Mouse (Mus musculus) heart, postnatal 36 days (tissue): ENCODE results near the gene Ppm1l. TPM values are rescaled to one million over a fixed set of nuclear protein-coding genes. Genes with fewer than 3 reads are reported as not detected.
"Not testable (repeated sequence)": the region's sequence is repeated elsewhere in the genome, so short reads cannot be mapped to it uniquely, and the experiment has no call there.

Source experiments
- DNase-seq, 2 experiments: peaks; one replicate each; pipeline ENCODE4 v3.0.0; 2021 to 2022
- intact Hi-C: fragments of 180-260 bp; cut with DNase I; formaldehyde crosslinking; loops from one replicate; pipeline ENCODE4 v1.15.1; 2025
- total RNA-seq, 2 experiments: library from RNA; stranded (reverse); gene quantifications; 2 replicates each; pipeline ENCODE4 v1.2.3; 2021

The Ppm1l gene
- total RNA-seq, 2 experiments from 2014 or later: 23.4 to 26.3 TPM

DNA sequence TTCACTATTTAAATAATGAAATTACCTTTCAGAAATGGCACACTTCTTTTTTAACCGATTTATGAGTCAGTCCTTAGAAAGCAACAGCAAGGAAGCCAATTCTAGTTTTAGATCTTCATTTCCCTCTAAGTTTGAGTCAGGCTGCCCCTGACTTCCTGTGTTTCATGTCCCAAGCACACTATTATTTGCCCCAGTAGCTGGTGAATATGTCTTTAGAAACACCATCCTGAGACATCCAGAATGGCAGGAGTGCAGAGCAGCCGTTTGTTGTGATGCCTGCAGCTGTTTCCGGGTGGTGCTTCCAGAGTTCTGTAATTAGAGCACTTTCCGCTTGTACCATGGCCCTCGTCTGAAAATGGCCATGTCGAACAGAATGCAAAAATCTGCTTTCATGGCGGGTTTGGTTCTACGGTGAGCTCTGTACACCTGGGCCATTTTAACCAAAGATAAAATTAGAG, 208.4 kb downstream of the Ppm1l start:
- intact Hi-C loops: no loop called here
- no peak for DNase-seq

DNA sequence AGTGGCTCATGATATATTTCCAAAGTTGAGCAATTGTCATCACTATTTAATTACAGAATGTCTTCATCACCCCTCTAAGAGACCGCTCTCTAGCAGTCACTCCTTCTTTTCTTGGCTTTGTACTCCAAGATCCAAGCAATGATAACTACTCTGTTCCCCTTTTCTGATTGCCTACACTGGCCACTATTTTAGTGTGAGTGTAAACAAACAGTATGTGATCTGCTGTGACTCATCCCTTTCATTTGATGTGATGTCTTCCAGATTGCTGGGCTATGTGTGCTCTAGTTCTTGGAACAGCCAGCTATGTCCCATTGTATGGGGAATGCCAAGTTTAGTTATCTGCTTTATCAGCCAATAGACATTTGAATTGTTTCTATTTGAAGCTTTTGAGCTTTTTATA, 210.7 kb downstream of the Ppm1l start:
- DNase-seq: no peak
- intact Hi-C loops: no loop called here

DNA sequence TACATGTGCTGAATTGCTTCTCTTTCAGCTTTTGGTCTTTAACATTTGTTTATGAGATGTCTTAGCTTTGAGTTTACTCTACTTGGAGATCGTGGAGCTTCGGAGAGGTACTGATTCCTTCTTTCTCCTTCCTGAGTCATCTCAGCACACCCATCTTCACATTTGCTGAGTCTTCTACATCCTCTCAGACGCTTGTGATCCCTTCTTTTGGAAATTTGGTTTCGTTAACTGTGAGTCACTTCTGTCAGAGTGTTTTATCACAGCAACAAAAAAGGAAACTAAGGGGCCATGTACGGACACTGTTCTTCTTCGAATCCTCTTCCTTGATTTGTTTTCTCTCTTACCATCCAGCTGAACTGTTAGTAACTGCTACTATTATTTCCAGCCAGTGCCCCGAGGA, 212.9 kb downstream of the Ppm1l start:
- intact Hi-C loops: no loop called here
- DNase-seq: no peak

DNA sequence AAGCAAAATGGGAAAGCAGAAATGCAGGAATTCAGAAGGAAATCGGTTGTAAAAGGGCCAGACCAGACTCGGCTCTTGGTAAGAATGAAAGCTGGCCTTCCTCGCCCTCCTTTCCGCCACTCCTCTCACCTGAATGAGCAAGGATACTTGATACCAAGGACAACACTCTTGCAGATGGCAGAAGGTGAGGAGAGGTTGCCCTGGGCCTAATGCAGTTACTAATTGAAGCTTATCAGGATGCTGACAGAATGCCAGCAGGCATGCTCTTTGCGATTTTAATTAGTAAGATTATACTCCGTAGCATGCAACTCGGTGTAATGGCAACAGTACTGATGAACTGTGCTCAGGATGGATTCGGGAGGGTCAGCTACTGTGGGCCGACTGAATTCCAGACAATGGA, 214.8 kb downstream of the Ppm1l start:
- DNase-seq: no peak
- intact Hi-C loops: no loop called here

DNA sequence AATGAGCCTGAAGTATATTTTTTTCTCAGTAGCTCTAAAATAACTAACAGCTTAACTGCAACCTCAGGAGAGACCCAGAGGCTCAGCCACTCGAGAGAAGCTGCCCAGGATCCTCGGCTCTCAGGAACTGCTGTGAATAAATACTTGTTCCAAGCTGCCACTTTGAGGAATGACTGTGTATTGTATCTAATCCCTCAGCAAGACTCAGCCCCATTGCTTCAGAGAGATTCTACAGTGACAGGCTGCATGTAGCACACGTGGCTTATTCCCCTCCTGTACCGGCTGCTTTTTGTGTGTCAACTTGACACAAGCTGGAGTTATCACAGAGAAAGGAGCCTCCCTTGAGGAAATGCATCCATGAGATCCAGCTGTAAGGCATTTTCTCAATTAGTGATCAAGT, 216.0 kb downstream of the Ppm1l start:
- no peak for DNase-seq
- intact Hi-C loops: no loop called here

DNA sequence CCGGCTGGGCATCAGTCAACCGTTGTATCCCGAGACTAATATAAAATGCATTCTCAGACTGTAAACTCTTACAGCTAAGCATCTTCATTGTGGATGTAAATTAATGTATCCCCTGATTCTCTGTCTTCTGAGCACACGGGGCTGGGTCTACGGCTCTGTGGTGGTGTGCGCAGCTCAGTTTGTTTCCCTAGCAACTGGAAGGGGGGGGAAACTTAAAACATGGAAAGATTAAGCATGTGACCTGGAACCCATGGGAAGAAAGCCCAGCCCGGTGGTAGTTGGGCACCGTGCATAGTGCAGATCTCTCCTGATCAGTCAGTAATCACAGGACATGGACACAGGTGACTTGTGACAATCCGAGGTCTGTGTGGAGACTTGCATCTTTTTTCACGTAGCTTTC, 218.8 kb downstream of the Ppm1l start:
- intact Hi-C loops: no loop called here
- no peak for DNase-seq

DNA sequence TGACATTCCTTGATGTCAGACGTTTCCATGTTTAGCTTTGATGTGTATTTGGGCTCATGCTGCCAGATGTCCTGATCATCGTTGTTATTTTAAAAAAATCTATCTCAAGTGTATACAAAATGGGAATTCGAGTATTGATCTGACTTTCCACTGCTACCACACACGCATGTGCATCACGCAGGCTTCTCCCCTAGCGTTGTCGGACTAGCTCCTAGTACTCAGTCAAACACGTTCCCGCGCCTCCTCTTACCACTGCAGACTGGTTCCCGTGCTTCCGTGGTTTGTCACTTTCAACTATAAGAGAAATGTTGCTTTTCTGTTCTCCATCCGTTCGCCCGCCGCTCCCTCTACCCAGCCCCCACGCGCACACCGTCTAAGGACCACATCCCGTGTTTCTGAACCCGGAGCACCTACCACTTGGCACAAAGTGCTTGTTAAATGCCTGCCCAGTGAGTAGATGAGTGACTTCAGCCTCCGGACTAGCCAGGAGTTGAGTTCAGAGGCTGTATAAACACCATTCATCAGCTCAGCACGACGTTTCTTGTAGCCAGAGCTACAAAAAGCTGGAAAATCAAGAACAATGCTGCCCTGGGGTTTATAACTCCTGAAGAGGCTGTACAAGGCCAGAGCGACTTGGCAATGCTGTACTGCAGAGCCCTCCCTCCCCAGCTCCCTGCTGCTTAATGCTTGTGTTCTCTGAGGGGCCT, 219.4 kb downstream of the Ppm1l start:
- no peak for DNase-seq
- intact Hi-C loops: no loop called here

DNA sequence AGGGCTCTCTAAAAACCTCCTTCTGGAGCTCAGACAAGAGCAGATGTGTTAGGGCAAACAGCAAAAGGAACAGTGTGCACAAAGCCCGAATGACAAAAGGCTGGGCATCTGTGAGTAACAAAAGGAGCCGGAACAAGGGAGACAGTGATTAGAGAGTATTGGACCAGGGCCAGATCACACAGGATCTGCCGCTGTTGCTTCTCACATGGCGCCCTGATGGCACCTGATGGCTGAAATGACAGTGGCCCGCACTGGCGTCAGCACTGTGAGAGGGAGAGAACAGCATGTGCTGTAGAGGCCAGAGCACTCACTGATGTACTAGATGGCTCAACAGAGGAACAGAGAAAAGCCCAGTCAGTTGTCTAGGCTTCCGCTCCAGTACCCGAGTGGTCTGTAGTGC, 226.3 kb downstream of the Ppm1l start:
- DNase-seq: no peak
- intact Hi-C loops: no loop called here

DNA sequence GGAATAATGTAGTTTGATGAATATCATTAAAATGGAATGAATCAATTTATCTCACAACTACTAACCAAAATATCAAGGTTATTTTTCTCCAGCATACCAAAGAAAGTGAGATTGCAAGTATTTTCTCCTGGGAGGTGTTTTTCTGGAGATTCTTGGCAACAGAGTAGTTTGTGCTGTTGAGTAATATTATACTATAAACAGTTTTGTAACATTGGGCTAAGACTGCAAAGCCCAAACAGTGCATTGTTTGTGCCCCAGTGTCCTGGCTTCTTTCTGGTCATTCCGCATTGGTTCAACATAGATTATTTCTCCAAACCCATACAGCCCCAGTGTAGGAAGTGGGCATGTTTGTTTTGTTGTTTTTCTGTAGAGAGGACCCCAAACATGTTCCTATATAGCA, 227.1 kb downstream of the Ppm1l start:
- intact Hi-C loops: no loop called here
- no peak for DNase-seq

DNA sequence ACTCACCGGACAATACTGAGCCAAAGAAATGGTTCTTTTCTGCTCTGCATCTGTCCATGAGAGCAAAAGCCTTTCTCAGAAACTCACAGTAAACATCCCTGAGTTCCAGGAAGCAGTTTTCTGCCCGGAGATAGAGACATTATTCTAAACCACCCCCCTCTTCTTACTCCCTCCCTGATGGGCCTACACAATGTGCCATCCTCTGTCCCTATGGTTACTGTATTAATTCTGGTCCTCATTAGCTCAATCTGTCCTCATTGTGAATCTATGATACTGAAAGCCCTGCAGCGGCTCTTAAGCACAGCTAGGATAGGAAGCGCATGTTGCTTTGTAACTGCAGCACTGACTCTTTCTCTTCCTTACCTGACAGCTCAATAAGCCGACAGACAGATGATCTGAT, 228.4 kb downstream of the Ppm1l start:
- intact Hi-C loops: no loop called here
- no peak for DNase-seq

DNA sequence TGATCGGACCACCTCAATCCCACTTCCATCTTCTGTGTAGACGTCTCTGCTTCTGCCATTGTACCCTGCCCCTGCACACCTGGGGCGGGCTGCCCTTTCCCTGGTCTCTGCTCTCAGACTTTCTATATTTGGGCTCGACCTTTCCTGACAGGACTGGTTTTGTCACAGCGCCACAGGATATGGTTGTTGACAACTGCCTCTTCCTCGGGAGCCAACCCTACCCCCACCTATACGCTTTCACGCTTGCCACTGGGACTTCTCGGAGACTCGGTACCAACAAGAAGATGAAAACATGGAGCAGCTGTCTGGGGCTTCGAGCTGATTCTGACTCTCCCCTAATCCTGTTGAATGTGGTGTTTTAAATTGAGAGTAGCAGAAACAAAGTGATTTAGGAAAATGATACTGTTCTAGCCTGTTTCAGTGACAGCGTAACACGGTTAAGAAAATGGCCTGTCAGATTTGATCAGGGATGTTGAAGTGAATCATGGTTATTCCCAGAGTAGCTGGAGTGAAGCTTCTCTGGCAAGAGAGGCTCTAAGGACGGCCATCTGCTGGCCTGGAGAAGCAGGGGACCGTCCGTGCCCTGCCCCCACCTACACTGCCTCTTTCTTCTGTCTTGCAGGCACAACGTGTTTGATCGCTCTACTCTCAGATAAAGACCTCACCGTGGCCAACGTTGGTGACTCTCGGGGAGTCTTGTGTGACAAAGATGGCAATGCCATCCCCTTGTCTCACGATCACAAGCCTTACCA, 232.2 kb downstream of the Ppm1l start:
- DNase-seq: no peak
- intact Hi-C loops: no loop called here

DNA sequence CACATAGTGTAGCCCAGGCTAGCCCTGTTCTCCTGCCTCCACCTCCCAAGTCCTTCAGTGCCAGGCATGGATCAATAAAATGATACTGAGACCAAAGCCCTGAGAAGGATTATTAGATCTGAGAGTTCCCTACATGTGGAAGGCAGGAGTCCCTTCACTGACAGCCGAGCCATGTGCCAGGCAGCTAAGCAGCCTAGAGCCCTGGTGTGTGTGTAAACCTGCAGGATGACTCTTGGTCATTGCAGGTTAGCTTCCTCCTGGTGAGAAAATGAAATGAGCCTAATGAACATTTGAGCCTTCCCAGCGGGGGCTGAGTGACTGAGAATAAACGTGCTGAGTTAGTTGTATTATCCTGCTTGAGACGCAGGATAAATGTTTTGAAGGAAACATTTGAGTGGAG, 232.9 kb downstream of the Ppm1l start:
- intact Hi-C loops: no loop called here

DNA sequence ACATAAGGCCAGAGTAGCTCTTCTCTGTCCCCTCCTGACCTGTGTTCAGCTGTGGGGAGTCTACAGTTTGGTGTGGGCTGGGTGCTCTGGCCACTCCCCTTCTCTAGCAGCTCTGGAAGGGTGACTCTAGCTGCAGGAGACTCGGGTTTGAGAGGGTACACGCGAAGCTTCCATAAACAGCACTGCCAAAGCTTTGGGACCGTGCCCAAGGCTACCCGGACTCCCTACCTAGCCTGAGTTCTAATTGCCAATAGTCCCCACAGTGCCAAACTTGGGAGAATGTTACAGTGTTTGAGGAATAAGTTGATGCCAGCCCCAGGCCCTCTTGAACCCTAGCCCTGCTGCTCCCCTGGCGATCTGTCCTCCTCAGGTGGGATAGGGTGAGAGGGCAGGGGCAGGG, 238.8 kb downstream of the Ppm1l start:
- intact Hi-C loops: no loop called here
- no peak for DNase-seq

More for the DNA sequence above, 232.9 kb downstream of the Ppm1l start:
- DNase-seq: no peak

DNA sequence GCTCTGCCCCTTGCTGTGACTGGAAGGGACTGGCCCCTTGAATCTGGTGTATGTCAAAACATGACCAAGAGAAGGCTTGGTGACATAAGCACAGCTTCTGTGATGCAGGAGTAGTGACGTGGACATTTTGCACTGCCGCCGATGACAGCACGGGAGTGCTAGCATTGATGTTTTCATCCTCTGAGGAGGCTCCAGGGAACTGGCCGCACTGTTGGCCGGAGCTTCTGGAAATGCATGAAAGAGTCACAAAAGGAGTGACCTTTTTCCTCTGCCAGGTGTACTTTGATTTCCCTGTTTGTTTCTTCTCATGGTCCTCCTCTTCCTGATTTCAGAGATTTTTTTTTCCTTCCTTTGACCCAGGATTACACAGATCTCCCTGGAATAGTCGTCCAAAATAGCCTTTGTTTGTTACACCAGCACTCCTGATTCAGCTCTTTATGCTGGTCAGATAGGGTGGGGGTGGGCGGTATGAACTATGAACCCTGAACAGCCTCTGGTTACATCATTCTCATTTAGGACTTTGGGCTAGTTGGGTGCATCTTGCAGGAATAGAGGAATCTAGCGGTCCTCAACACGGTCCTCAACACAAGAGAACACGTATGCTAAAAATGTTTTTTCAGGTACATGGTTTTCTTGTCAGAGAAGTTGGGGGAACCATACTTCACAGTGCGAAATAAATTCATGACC, 239.6 kb downstream of the Ppm1l start:
- intact Hi-C loops: no loop called here
- no peak for DNase-seq

DNA sequence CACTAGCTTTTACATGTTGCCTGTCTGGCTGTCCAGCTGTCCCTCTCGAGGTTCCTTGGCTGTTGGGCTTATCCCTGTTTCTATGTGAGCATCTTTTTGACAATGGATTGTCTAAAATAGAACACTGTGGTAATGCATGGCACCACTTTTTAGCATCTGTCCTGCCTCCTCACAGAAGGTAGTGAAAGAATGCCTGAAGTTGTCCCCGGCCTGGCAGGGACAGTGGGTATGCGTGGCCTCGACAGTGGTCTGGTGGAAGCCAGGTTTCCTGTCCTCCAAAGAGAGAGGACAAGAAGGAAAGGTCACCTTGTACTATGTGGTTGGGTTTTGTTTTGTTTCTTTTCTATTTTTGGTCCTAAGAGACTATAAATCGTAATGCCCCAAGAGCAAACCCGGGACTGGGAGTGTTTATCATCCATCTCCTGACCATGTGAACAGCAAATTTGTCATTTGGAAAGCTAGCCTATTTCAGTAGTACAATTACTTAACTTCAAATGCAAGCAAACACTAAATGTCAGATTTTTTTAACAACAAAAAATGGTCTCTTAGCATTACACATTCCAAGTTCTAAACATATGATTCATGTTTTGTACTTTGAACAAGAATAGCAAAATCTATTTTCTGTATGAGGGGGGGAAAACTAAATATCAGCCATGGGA, 242.8 kb downstream of the Ppm1l start:
- intact Hi-C loops: no loop called here
- no peak for DNase-seq

DNA sequence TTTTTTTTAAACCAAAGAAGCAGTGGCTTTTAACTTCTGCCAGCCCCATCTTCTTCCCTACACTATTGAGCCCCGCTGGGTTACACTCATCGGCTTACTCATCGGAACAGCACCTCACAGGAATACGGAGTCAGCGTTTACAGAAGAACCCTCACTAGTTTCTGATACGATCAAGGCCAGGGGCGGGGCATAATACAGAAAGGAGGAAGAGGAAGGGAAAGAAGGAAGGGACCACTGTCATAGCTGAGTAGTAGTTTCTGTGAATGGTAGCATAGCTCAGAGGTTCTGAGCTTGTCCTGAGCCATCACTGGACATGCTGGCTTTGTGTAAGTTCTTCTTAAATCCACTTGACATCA, 243.3 kb downstream of the Ppm1l start:
- intact Hi-C loops: no loop called here
- DNase-seq: no peak

DNA sequence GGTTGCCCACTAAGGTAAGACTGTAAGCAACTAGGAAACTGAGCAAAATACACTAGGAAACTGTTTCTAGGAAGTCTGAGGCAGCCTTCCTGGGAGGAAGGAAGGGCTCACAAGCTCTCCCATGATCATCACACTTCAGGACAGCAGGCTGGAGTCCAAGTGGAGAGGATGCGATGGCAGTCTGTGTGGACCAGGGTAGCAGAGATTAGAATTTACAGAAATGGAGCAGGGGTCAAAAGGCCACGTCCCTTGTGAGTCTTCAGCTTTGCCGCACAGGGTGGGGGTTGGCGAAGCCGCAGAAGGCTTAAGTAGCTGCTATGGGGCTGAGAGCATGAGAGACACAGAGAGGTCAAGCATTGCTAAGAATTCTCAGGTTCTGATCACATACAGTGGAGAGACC, 245.0 kb downstream of the Ppm1l start:
- no peak for DNase-seq
- intact Hi-C loops: no loop called here

DNA sequence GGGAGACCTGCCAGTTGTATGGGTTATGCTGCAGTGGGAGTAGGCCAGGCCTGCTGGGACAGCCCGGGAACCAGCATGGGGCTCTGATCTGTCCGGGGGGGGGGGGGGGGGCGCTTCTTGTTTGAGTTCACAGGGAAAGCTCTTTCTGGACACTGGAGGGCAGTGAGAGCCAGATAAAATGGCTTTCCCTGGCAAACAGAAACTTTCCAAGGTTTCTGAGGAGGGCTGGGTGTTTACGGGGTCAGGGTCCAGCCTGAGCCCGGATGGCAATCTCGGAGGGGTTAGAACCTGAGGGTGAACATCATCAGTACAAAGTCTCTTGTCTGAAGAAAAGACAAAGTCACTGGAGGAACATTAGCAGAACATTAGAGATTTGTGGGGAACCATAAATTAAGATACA, 246.7 kb downstream of the Ppm1l start:
- no peak for DNase-seq
- intact Hi-C loops: no loop called here

DNA sequence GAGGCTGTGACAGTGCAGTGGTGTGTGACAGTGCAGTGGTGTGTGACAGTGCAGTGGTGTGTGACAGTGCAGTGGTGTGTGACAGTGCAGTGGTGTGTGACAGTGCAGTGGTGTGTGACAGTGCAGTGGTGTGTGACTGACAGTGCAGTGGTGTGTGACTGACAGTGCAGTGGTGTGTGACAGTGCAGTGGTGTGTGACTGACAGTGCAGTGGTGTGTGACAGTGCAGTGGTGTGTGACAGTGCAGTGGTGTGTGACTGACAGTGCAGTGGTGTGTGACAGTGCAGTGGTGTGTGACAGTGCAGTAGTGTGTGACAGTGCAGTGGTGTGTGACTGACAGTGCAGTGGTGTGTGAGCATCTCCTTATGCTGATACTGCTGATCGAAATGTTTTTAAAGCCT, 248.9 kb downstream of the Ppm1l start:
- intact Hi-C loops, DNase-seq: not testable (repeated sequence)

DNA sequence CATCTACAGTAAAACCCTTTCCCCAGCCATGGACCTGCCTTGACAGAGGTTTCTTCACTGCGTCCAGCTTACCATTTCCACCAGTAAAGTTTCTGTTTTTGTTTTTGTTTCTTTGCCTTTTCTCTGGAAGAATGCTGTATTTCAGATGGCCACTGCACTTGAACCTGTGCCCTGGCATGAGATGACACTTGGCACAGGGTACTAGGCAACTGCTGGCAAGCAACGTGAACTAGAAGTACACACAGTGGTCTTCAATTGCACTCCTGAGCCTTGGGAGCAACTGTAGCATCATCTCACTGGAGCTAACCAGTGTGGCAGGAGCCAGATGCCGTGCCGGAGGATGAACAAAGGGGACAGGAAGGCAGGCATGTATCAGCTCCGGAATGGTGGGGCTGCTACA, 255.9 kb downstream of the Ppm1l start:
- intact Hi-C loops: no loop called here
- no peak for DNase-seq

DNA sequence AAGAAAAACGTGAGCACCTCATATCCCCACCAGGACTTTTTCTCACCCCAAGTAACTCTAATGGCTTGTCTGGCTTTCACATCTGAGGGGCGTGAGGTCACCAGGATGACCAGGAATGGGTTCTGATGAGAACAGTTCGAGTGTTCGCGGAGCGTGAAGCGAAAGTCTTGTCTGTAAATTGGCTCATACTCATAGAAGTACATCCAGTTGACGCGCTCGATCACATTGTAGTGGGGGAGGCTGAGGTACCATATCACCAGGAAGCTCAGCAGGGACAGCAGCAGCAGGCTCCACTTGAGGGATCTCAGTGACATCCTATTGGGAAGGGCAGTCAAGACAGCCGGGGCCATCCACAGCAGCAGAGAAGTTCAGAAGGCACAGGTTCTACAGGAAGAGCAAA, 258.9 kb downstream of the Ppm1l start:
- intact Hi-C loops: loop anchor here (5.0 kb wide), 1 partner anchor 318 kb away; no protein-coding TSS in a partner anchor
- no peak for DNase-seq
